Mouse (Mus musculus) thymus, adult 2 months (tissue): ENCODE measurements around the gene Tulp2. TPM values are rescaled to one million over a fixed set of nuclear protein-coding genes. Genes with fewer than 3 reads are reported as not detected.
A peak's percentile ranks its signal among the peaks of the same experiment; 100 is the strongest.
"Not testable (repeated sequence)": the region's sequence is repeated elsewhere in the genome, so short reads cannot be mapped to it uniquely, and the experiment has no call there.

Experiments used
- DNase-seq: peaks from one replicate; pipeline ENCODE4 v3.0.0; 2021
- H3K27ac ChIP-seq: fragments of 200-500 bp; 2 replicates; pipeline ENCODE4 v1.5.1; 2012; ENCODE audit warnings: low read length, control low read depth; ENCODE audit not compliant: control insufficient read depth, insufficient read depth
- H3K27me3 ChIP-seq: fragments of 200-500 bp; 2 replicates; pipeline ENCODE4 v1.6.1; 2012; ENCODE audit warnings: mild to moderate bottlenecking, low read length, moderate library complexity, mixed read lengths; ENCODE audit not compliant: control insufficient read depth, insufficient read depth
- H3K36me3 ChIP-seq: fragments of 200-500 bp; 2 replicates; pipeline ENCODE4 v1.6.1; 2012; ENCODE audit warnings: mild to moderate bottlenecking, low read length, moderate library complexity; ENCODE audit not compliant: control insufficient read depth, insufficient read depth
- H3K4me1 ChIP-seq: fragments of 200-500 bp; replicated peaks from 2 replicates; pipeline ENCODE4 v1.6.1; 2012; ENCODE audit warnings: low read length; ENCODE audit not compliant: control insufficient read depth, insufficient read depth
- H3K4me3 ChIP-seq: fragments of 200-500 bp; 2 replicates; pipeline ENCODE4 v1.5.1; 2012; ENCODE audit warnings: mild to moderate bottlenecking, low read length, control low read depth, moderate library complexity; ENCODE audit not compliant: control insufficient read depth, insufficient read depth
- CTCF ChIP-seq: fragments of 200-500 bp; IDR thresholded peaks from 2 replicates; pipeline ENCODE4 v1.5.1; 2012; ENCODE audit warnings: mild to moderate bottlenecking, control low read depth, low read length, moderate library complexity, borderline replicate concordance; ENCODE audit not compliant: control insufficient read depth, poor library complexity, insufficient read depth; ENCODE audit errors: extremely low read depth
- POLR2A ChIP-seq: fragments of 200-500 bp; IDR thresholded peaks from 2 replicates; pipeline ENCODE4 v1.6.1; 2012; ENCODE audit warnings: mild to moderate bottlenecking, low read length, control low read depth, moderate library complexity; ENCODE audit not compliant: control insufficient read depth, poor library complexity, insufficient read depth; ENCODE audit errors: extremely low read depth
- WGBS: fragments of 180-500 bp; shearing (Covaris S2); methylation state at CpG from one replicate; pipeline ENCODE4 v1.1.7; 2018; 5-methylcytosine and 5-hydroxymethylcytosine counted together
- polyA plus RNA-seq: library from polyadenylated mRNA; depleted of rRNA; stranded (reverse); fragments of >200 nt; gene quantifications from 2 replicates; pipeline ENCODE4 v1.2.3, GENCODE M21; 2012

Tulp2 gene
- polyA plus RNA-seq, 1 experiment: 3.0 TPM

DNA sequence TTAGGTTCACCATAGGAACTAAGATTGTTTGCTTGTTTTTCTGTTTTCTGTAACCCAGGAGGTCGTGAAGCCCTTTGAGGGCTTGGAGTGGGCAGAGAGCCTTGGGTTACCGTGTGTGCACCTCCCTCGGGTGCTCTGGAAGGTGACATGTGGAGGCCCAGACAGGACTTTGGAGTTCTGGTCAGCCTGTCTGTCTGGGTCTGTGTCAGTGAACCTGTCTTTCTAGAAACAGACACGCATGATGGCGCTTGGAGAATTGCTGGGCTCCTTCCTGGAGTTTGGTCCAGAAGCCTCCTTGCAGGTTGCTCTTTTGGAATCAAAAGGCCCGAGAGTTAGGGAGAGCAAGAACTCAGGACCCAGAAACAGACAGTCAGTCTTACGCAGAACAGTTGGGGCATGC lies 21.3 kb upstream of the Tulp2 start:
- no peak for TF ChIP-seq POLR2A
- no peak for TF ChIP-seq CTCF
- 64% methylated on average over 7 of the region's 7 CpGs for WGBS
- Histone ChIP-seq H3K27ac (peak overlapping the region; percentile 34; the same call in 1 of the 2 replicates), H3K36me3 (peaks cover 11% of the 10 kb centered on the region), H3K27me3 (no peaks in the 10 kb centered on the region), H3K4me1 (peaks cover 20% of the 10 kb centered on the region), H3K4me3 (no peak overlapping the region)
- DNase-seq: no peak

DNA sequence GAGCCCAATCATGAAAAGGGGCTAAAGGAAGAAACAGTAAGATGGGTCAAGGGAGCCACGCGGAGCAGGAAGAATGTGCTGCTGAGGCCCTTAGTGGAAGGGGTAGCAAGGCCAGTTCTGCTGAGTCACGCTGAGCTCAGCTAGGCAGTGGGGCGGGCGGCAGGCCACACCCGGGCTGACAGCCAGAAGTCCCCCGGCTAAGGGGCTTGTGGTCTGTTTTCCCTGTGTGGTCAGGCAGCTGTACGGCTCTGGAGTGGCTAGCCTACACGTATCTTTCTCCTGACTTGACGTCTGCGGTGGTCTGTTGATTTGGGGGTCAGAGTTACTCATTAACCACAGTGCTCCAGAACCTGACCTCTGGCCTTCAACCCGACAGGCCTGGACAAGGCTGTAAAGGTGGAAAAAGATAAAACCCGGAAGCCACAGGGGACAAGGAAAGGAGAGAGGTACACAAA lies 20.8 kb upstream of the Tulp2 start:
- 36% methylated on average over 13 of the region's 13 CpGs for WGBS
- Histone ChIP-seq H3K36me3 (peaks cover 11% of the 10 kb centered on the region), H3K4me3 (no peak overlapping the region), H3K4me1 (peaks cover 25% of the 10 kb centered on the region), H3K27me3 (no peaks in the 10 kb centered on the region), H3K27ac (no peak overlapping the region; the same call in 1 of the 2 replicates)
- TF ChIP-seq POLR2A (no peak), CTCF (no peak)
- peak; percentile 42 for DNase-seq

GRCm38 (mm10) chr7:45461326-45461725 lies 20.4 kb upstream of the Tulp2 start:
- no peak for TF ChIP-seq POLR2A
- no peak for TF ChIP-seq CTCF

DNA sequence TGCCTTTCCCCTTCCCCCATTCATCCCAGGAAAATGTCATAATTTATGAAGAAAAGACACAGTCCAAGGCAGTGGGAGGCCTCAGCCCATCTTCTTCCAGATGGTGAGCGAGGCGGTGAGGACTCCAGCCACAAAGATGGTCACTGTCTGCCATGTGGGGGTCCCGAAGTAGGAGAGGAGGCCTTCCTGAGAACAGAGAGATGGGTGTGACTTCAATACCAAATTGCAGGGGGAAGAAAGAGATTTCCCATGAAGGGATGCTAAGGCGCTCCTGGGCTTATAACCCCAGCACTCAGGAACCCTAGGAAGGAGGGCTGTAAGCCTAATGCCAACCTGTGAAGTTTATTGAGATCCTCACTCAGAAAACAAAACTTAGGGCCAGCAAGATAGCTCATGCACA lies 19.9 kb upstream of the Tulp2 start:
- peaks cover 11% of the 10 kb centered on the region for H3K36me3 ChIP-seq
- TF ChIP-seq CTCF (no peak), POLR2A (no peak)
- H3K27me3 ChIP-seq: no peaks in the 10 kb centered on the region
- H3K27ac ChIP-seq: no peak overlapping the region
- WGBS: 95% methylated on average over 4 of the region's 4 CpGs
- DNase-seq: no peak
- H3K4me3 ChIP-seq: no peak overlapping the region
- H3K4me1 ChIP-seq: peaks cover 30% of the 10 kb centered on the region

More at GRCm38 (mm10) chr7:45461326-45461725, 20.4 kb upstream of the Tulp2 start:
- Histone ChIP-seq H3K4me3 (no peak overlapping the region), H3K27ac (no peak overlapping the region), H3K36me3 (peaks cover 11% of the 10 kb centered on the region), H3K27me3 (no peaks in the 10 kb centered on the region), H3K4me1 (peaks cover 29% of the 10 kb centered on the region)
- DNase-seq: no peak
- WGBS: 96% methylated on average over 4 of the region's 5 CpGs

DNA sequence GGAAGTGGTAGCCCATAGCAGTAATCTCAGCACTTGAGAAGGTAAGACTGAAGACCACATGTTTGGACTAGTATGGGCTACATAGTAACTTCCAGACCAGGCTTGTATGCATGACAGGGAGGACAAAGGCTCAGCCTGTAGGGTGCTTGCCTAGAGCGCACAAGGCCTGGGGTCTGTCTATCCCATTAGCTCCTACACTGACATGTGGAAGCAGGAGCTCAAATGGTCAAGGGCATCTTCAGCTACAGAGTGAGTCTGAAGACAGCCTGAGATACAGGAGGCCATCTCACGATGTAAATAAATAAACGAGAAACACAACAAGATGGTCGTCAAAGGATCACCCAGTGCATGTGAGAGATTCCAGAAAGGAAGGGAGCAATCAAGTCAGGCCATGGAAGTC lies 19.4 kb upstream of the Tulp2 start:
- 97% methylated on average over 4 of the region's 4 CpGs for WGBS
- DNase-seq: no peak
- TF ChIP-seq CTCF (no peak), POLR2A (no peak)
- Histone ChIP-seq H3K36me3 (peaks cover 11% of the 10 kb centered on the region), H3K27me3 (no peaks in the 10 kb centered on the region), H3K4me3 (no peak overlapping the region), H3K4me1 (peaks cover 30% of the 10 kb centered on the region), H3K27ac (no peak overlapping the region)

- not testable (repeated sequence) for H3K27ac ChIP-seq, H3K27me3 ChIP-seq, H3K36me3 ChIP-seq, H3K4me3 ChIP-seq, DNase-seq
- peaks cover 27% of the 10 kb centered on the region for H3K4me1 ChIP-seq
- WGBS: 82% methylated on average over 4 of the region's 4 CpGs
These were observed 18.8 kb upstream of the Tulp2 start for GRCm38 (mm10) chr7:45462868-45463267.

- Histone ChIP-seq H3K27me3 (no peaks in the 10 kb centered on the region), H3K4me1 (peaks cover 21% of the 10 kb centered on the region), H3K36me3 (no peaks in the 10 kb centered on the region), H3K4me3 (no peak overlapping the region), H3K27ac (no peak overlapping the region)
- WGBS: 95% methylated on average over 7 of the region's 7 CpGs
- no peak for TF ChIP-seq CTCF
- no peak for TF ChIP-seq POLR2A
- no peak for DNase-seq
These were observed 17.5 kb upstream of the Tulp2 start for GRCm38 (mm10) chr7:45463987-45464778.
